Mouse (Mus musculus) stomach, embryonic 16.5 days (tissue): ENCODE measurements around the gene Nhlh1. TPM values are rescaled to one million over a fixed set of nuclear protein-coding genes. Genes with fewer than 3 reads are reported as not detected.
A peak's percentile ranks its signal among the peaks of the same experiment; 100 is the strongest.

Source experiments
- ATAC-seq: fragments of 200-750 bp; cut with Nextera tagmentation; 2 replicates; pipeline ENCODE4 v1.8.0; 2017; ENCODE audit warnings: moderate number of reproducible peaks, moderate TSS enrichment; ENCODE audit not compliant: insufficient read depth, low FRiP score
- H3K27ac ChIP-seq: fragments of 300-500 bp; sonication (generic); 2 replicates; pipeline ENCODE4 v1.5.1; 2014; ENCODE audit warnings: low read length
- H3K27me3 ChIP-seq: fragments of 300-500 bp; sonication (generic); 2 replicates; pipeline ENCODE4 v1.6.1; 2014; ENCODE audit warnings: low read length, control low read depth, mixed read lengths; ENCODE audit not compliant: control insufficient read depth, insufficient read depth
- H3K36me3 ChIP-seq: fragments of 300-500 bp; sonication (generic); 2 replicates; pipeline ENCODE4 v1.6.1; 2014; ENCODE audit warnings: low read length; ENCODE audit not compliant: control insufficient read depth, insufficient read depth
- H3K4me1 ChIP-seq: fragments of 300-500 bp; sonication (generic); 2 replicates; pipeline ENCODE4 v1.6.1; 2014; ENCODE audit warnings: low read length, control low read depth, mixed read lengths; ENCODE audit not compliant: control insufficient read depth, insufficient read depth
- H3K4me2 ChIP-seq: fragments of 300-500 bp; sonication (generic); 2 replicates; pipeline ENCODE4 v1.6.1; 2014; ENCODE audit warnings: low read depth, low read length, mixed read lengths
- H3K4me3 ChIP-seq: fragments of 300-500 bp; sonication (generic); replicated peaks from 2 replicates; pipeline ENCODE4 v1.5.1; 2014; ENCODE audit warnings: mild to moderate bottlenecking, low read length
- H3K9ac ChIP-seq: fragments of 300-500 bp; sonication (generic); 2 replicates; pipeline ENCODE4 v1.6.1; 2014; ENCODE audit warnings: low read length
- H3K9me3 ChIP-seq: fragments of 300-500 bp; sonication (generic); replicated peaks from 2 replicates; pipeline ENCODE4 v1.6.1; 2016; ENCODE audit warnings: low read length, control low read depth; ENCODE audit not compliant: control insufficient read depth
- WGBS: fragments of 180-500 bp; shearing (Covaris S2); extraction: QIAGEN DNeasy Blood & Tissue Kit; methylation state at CpG from one replicate; pipeline ENCODE4 v1.1.7; 2014; 5-methylcytosine and 5-hydroxymethylcytosine counted together
- polyA plus RNA-seq: library from polyadenylated mRNA; unstranded; fragments of >200 nt; fragmentation: Nextera tagmentation; extraction: Ambion mirVana; gene quantifications from 2 replicates; pipeline ENCODE4 v1.2.1, GENCODE M21; 2015

Nhlh1 gene
- polyA plus RNA-seq, 1 experiment from 2014 or later, result not detected

DNA sequence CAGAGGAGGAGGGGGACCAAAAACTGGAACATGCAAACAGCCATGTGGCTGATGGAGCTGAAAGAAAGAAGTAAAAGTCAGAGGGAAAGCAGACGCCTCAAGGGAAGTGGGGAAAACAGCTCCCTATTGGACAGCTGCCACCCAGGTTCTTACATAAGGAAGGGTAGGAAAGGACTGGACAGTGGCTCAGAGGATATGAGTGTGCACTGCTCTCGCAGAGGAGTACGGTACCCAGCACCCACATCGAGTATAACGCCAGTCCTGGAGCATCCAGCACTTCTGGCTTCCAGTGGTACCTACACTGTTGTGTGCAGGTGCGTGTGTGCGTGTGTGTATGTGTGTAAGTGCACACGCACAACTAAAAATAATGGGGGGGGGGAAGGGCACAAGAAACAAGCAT lies 11.0 kb downstream of the Nhlh1 start:
- H3K27ac ChIP-seq, result no peak overlapping the region
- no peak for ATAC-seq
- H3K9ac ChIP-seq, result no peak overlapping the region
- no peaks in the 10 kb centered on the region for H3K4me1 ChIP-seq
- no peaks in the 10 kb centered on the region for H3K9me3 ChIP-seq
- no peaks in the 10 kb centered on the region for H3K36me3 ChIP-seq
- 0 out of 2 replicates have a peak, but pooled peaks cover 2% of the 10 kb centered on the region for H3K27me3 ChIP-seq
- no peak overlapping the region for H3K4me3 ChIP-seq
- no peak overlapping the region for H3K4me2 ChIP-seq
- 62% methylated on average over 8 of the region's 8 CpGs for WGBS

DNA sequence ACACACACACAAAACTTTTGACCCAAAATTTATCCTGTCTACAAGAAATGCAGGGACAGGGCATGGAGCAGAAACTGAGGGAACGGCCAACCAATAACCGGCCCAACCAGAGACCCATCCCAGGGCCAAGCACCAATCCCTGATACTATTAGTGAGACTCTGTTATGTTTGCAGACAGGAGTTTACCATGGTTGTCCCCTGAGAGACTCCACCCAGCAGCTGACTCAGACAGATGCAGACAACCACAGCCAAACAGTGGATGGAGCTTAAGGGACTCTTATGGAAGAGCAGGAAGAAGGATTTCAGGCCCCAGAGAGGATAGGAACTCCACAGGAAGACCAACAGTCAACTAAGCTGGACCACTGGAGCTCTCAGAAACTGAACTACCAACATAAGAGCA lies 27.5 kb downstream of the Nhlh1 start:
- peaks cover 16% of the 10 kb centered on the region for H3K4me1 ChIP-seq
- H3K36me3 ChIP-seq, result no peaks in the 10 kb centered on the region
- no peak overlapping the region for H3K27ac ChIP-seq
- no peaks in the 10 kb centered on the region for H3K27me3 ChIP-seq
- 88% methylated on average over 2 of the region's 2 CpGs for WGBS
- no peak overlapping the region for H3K4me3 ChIP-seq
- H3K9me3 ChIP-seq, result no peaks in the 10 kb centered on the region
- no peak for ATAC-seq
- H3K9ac ChIP-seq, result no peak overlapping the region
- H3K4me2 ChIP-seq, result no peak overlapping the region

DNA sequence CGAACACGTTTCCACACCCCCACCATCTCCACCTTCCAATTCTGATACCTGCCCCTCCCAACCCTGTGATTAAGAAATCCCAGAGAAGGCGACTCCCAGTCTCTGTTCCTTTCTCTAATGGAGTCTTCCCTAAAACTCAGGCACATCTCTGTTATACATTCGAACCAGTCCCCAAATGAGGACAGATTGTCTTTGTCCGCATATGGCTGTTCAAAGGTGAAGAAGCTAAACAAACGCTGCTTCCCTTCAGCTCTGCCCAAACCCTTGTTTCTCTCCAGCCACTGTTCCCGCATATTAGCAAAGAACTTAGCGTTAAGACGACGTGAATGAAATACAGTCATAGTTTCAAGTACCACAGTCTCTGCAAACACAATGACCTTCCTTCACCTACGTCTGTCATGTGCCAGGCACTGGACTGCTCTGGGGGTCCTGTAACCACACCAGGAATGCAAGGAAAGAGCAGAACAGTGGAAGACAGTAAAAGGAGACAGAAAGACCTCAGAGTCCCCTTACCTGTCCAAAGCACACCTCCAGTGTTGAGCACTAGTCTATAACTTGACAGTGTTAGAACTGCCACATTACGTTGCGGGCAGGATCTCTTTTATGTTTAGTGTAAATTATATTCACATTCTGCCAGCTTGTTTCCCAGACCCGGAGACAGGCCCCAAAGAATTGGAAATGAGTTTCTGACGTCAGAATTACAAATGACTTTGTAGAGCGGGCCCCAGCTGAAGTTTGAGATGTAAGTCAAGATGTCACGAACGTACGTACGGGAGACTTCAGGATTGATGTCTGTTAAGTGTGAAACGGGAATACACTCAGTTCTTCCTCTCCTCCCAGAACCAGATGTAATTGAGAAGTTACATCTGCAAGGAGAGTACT lies 28.7 kb downstream of the Nhlh1 start, which contains the start of gene Vangl2:
Gene Vangl2 (minus strand): TSS at position 51 of the 882 bp plus-strand sequence.
- Histone ChIP-seq H3K9ac (peak within 1 kb of the TSS; percentile 90), H3K27ac (peak within 1 kb of the TSS; percentile 69), H3K27me3 (no peaks in the 10 kb centered on the region), H3K4me1 (peaks cover 21% of the 10 kb centered on the region), H3K4me2 (peak within 1 kb of the TSS; percentile 64), H3K36me3 (no peaks in the 10 kb centered on the region), H3K4me3 (peak within 1 kb of the TSS; percentile 72), H3K9me3 (no peaks in the 10 kb centered on the region)
- no peak for ATAC-seq
- 53% methylated on average over 21 of the region's 21 CpGs for WGBS

- Histone ChIP-seq H3K27ac (peak overlapping the region; percentile 69; the same call in 1 of the 2 replicates), H3K4me2 (peak overlapping the region; percentile 64), H3K9ac (peak overlapping the region; percentile 90), H3K9me3 (no peaks in the 10 kb centered on the region), H3K36me3 (no peaks in the 10 kb centered on the region), H3K4me1 (peaks cover 21% of the 10 kb centered on the region), H3K27me3 (no peaks in the 10 kb centered on the region), H3K4me3 (peak overlapping the region; percentile 72)
- no peak for ATAC-seq
- 23% methylated on average over 10 of the region's 10 CpGs for WGBS
These were observed 29.6 kb downstream of the Nhlh1 start for GRCm38 (mm10) chr1:172027809-172028102.

DNA sequence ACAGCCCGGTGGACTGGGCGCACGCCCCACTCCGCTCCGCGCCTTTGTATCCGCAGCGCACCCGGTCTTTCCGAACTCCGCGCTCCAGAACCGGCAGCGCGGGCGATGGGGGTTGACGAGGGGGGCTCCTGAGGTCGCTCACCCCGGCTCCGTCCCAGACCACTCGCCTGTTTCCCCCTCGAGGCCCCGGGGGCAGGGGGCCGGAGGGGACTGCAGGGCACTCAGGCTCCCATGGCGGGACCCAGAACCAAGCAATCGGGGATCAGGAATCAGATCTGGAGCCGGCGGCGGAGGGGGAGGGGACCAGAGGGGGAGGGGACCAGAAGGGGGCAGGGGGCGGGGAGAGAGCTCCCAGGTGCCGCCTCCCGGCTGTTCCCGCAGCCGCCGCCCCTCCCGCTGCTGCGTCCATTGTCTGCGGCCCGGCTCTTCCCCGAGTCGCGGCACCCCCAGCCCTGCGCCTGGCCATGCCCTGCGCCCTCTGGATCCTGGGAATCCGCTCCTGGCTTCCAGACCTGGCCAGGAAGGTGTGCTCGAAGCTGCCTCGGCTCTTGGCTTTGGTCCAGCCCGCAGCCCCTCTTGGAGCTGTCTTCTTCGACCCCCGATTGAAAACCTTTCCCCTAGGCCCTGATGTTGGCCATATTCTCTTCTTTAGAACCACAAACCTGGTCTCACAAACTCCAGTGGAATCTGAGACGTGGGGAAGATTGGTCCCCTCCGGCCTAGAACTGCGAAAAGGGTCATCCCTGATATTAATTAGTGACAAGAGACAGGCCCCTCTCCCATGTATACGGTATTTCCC lies 30.2 kb downstream of the Nhlh1 start:
- Histone ChIP-seq H3K27me3 (no peaks in the 10 kb centered on the region), H3K4me2 (peak overlapping the region; percentile 64), H3K4me3 (peak overlapping the region; percentile 72), H3K4me1 (peaks cover 21% of the 10 kb centered on the region), H3K36me3 (no peaks in the 10 kb centered on the region), H3K9ac (peak overlapping the region; percentile 90), H3K9me3 (no peaks in the 10 kb centered on the region), H3K27ac (peak overlapping the region; percentile 83)
- peak; percentile 88 for ATAC-seq
- under 1% methylated on average over 51 of the region's 54 CpGs for WGBS

DNA sequence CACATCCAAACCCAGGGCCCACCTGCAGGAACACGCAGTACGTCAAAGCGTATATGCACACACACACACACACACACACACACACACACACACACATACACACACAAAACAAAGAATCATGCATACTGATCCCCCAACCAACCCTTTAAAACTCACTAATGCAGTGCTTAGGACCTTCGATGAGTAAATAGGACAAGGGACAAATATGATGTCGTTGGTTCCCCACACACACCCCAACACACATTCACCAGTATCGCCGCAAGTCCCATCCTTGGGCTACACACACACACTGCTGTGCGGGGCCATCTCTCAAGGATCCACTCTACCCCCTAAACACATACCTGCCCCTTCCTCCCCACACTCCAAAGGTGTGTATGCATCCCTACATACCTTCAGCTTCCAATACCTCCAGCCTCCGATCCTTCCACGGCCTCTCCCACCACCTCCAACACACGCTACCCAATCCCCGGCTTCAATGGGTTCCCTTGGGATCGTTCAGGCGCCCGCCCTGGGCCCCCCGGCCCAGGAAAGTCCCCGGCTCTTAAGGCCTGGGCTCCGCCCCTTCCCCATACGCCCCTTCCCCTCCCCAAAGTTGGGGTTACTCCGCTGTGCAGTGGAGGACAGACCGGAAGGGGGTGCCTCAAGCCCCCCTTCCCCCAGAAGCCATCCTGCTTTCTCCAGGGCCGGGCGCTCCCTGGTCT lies 31.0 kb downstream of the Nhlh1 start:
- WGBS, result 4% methylated on average over 23 of the region's 23 CpGs
- peak; percentile 65 for ATAC-seq
- peak overlapping the region; percentile 90 for H3K9ac ChIP-seq
- H3K4me2 ChIP-seq, result peak overlapping the region; percentile 64
- peak overlapping the region; percentile 72 for H3K4me3 ChIP-seq
- H3K27ac ChIP-seq, result peak overlapping the region; percentile 83
- H3K4me1 ChIP-seq, result peaks cover 25% of the 10 kb centered on the region
- no peaks in the 10 kb centered on the region for H3K27me3 ChIP-seq
- no peaks in the 10 kb centered on the region for H3K9me3 ChIP-seq
- no peaks in the 10 kb centered on the region for H3K36me3 ChIP-seq

- 45% methylated on average over 8 of the region's 8 CpGs for WGBS
- ATAC-seq, result no peak
- Histone ChIP-seq H3K27me3 (no peaks in the 10 kb centered on the region), H3K9ac (peak overlapping the region; percentile 28; the same call in 1 of the 2 replicates), H3K27ac (no peak overlapping the region), H3K4me2 (peak overlapping the region; percentile 64), H3K4me3 (peak overlapping the region; percentile 72), H3K9me3 (no peaks in the 10 kb centered on the region), H3K4me1 (peaks cover 25% of the 10 kb centered on the region), H3K36me3 (no peaks in the 10 kb centered on the region)
These were observed 32.0 kb downstream of the Nhlh1 start for GRCm38 (mm10) chr1:172025201-172025904.

DNA sequence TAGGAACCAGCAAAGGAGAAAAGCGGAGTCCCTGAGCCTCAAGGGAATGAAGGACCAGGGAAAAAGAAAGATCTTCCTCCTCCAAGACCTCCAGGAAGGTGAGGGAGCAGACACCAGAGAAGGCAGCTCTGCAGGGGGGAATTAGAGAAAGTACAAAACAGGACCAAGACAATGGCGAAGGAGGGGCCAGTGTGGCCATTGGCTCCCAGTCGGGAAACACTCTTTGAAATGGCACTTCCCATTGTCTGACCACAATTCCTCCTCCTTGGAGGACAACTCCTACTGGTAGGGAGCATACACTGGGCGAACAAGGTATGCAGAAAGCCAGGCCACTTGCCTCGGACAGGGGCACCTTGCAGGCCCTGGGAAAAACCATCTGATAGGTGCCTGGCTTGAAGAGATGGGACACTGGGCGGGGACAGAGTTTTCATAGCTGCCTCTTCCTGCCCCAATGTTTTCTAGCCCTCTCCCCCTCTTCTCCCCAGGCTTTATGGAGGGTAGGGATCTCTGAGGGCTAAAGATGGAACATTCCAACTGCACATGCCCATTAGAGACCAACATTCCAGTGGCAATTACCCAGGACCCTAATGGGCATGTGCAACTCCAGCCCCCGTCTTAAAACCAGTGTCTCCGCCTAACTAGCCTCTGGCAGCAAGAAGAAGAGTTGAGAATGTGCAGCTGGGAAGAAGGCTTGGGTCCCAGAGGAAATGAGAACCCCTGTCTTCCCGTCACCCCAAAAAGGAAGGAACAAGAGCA lies 33.1 kb downstream of the Nhlh1 start:
- no peak overlapping the region for H3K27ac ChIP-seq
- H3K4me1 ChIP-seq, result peaks cover 31% of the 10 kb centered on the region
- no peaks in the 10 kb centered on the region for H3K9me3 ChIP-seq
- no peaks in the 10 kb centered on the region for H3K27me3 ChIP-seq
- WGBS, result 58% methylated on average over 9 of the region's 9 CpGs
- ATAC-seq, result no peak
- H3K4me2 ChIP-seq, result no peak overlapping the region
- H3K36me3 ChIP-seq, result no peaks in the 10 kb centered on the region
- no peak overlapping the region for H3K4me3 ChIP-seq
- no peak overlapping the region for H3K9ac ChIP-seq
